Mouse (Mus musculus) T-helper 2 cell (primary cell): ENCODE data around the gene Nipal4.
"Not testable (repeated sequence)": the region's sequence is repeated elsewhere in the genome, so short reads cannot be mapped to it uniquely, and the experiment has no call there.

Experiments used
- in situ Hi-C: fragments of 300-600 bp; cut with MboI, MseI; formaldehyde crosslinking; loops from one replicate; pipeline ENCODE4 v1.15.1; 2025; ENCODE audit warnings: high pct_unique_total_duplicates

The Nipal4 gene

DNA sequence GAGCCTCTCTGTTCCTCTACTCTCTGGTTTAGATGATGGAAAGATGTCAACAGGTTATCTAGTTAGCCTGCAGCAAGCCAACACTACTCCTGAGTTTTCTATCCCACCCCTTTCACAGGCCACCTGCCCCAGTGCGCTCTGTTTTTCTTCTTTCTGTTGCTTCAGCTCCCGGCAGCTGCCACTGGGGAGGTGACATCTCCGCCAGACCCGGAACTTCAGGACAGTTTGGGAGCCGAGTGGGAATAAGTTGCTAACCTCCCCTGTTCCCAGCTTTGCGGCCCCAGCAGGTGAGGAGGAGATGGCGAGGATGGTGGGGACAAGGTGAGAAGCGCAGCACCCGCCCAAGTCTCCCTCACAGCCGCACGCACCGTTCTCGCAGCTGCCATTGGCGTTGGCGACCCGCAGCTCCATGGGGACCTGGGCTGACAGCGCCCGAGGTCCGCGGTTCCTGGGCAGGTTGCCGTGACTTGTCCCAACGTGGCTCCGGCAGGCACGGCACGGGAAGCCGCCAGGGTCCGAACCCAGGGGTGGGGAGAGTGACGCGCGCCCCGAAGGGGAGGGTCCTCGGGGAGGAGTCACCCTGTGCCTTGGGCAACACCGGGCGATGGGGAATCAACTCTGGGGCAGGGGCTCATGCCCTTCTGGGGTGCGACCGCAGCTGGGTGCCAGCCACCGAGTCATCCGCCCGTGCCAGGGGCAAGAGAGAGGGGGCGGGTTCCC, at the start of gene Nipal4:
Gene Nipal4, minus strand, starts transcription at position 643 of the 720 bp plus-strand sequence.
- in situ Hi-C loops, result no loop called here

DNA sequence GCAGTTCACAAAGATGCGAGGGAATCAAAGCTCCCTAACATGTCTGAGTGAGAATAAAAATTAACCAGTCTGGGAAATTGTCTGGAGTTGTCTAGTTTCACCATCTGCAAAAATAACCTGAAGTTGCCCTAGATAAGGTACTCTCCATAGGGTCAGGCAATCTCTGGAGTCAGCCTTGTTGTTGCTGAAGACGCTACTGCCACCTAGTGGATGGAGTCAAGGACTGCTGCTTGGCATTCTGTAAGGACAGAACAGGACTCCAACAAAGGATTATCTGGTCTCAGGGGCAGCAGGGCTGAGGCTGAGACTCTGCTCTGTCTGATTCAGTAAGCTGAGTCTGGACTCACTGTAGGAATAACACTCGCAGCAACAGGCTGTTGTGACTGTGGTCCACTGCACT, 49.0 kb upstream of the Nipal4 start:
- in situ Hi-C loops, result no loop called here

DNA sequence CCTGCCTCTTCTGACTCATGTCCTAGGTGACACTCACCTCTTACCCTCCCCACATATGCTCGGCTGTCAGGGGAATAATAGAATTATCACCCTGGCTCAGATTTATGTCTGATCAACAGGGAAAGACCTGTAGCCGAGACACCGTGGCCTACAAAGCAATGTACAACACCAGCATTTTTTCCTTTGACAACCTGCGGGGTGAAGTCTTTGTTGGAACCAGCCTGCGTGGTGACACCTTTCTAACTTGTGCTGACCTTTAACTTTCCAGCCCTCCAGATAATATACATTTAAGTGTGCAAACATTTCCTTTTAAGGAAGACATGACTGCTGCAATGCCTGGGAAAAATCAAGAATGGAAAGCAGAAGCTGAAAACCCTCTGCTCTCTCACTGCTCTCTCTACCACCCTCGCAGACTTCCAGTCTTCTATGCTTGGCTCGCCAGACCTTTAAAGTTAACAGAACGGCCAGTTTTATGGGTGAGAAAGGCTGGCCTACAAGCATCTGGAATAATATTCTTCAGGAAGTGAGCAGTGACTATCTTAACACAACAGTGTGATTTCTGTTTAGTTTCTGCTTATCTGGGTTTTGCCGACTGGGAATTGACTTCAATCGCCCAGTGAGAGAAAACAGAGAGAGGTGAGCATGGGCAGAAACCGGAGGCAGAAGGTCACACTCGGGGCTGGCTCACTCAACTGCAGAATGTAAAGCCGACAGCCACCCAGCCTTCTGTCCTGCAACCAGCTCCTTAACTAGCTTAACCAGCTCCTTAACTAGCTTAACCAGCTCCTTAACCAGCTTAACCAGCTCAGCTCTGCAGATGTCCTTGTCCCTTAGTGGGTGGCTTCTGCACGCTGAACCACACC, 48.3 kb upstream of the Nipal4 start:
- in situ Hi-C loops, result loop anchor here (5.0 kb wide), 1 partner anchor 182 kb away; no protein-coding TSS in a partner anchor

DNA sequence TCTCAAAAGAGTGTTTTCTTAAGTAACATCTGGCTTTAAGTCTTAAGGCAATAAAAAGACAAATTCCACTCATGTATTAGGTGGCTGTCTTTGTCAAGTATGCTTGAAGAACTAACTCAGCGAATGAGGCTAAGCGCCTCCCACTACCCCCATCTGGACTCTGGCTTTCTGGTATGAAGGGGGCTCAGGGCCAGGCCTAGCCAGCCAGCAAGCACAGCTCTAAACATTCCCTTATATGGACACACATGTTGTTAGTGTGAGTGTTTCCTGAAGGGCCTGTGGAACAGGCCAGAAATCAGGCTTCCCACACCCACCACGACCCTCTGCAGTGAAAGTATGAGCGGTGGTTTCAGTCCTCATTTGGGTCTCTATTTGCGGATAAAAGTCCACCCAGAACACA, 47.5 kb upstream of the Nipal4 start:
- in situ Hi-C loops, result loop anchor here (5.0 kb wide), 1 partner anchor 182 kb away; no protein-coding TSS in a partner anchor

DNA sequence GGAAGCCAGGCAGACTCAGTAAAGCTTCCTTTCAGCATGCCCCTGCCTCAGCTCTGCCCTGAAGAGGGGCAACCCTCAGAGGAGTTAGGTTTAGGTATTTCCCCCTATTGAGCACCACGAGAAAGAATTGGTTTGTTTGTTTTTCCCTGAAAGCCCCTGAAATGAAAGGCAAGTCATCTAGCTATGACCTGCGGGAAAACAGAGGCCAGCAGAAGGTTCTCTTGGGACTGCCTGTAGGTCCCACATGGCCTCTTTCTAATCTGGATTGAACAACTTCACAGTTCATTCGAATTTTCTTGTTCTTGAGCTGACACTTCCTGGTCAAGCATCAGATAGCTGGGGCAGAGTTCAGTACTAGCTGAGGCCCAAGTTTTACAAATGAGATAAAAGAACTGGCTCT, 45.5 kb upstream of the Nipal4 start:
- in situ Hi-C loops, result loop anchor here (5.0 kb wide), 1 partner anchor 180 kb away; no protein-coding TSS in a partner anchor

DNA sequence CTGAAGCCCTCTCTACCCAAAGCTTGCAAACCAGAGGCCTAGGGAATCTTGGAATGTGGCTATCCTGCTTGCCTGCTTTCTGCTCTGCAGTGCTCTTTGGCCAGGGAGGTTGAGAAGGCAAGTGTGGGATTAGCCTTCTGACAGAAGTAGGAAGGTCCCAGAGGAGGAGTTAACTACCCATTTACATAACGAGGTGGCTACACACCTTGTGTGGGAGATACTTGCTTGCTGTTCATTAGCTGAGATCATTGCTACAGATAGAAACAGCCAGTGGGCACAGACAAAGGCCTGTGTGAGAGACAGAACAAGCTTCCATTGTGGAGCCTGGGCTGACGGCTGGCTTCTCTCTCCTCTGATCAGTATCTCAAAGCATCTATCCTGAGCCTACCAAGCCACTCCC, 43.6 kb upstream of the Nipal4 start:
- in situ Hi-C loops, result loop anchor here (5.0 kb wide), 1 partner anchor 178 kb away; no protein-coding TSS in a partner anchor

GRCm38 (mm10) chr11:46205639-46206409, 39.5 kb upstream of the Nipal4 start:
- in situ Hi-C loops, result no loop called here

- in situ Hi-C loops, result no loop called here
Measured at GRCm38 (mm10) chr11:46204841-46205240, 38.5 kb upstream of the Nipal4 start.

- in situ Hi-C loops, result no loop called here
Measured at GRCm38 (mm10) chr11:46202547-46202887, 36.2 kb upstream of the Nipal4 start.

GRCm38 (mm10) chr11:46201636-46202546, 35.6 kb upstream of the Nipal4 start:
- in situ Hi-C loops, result no loop called here

DNA sequence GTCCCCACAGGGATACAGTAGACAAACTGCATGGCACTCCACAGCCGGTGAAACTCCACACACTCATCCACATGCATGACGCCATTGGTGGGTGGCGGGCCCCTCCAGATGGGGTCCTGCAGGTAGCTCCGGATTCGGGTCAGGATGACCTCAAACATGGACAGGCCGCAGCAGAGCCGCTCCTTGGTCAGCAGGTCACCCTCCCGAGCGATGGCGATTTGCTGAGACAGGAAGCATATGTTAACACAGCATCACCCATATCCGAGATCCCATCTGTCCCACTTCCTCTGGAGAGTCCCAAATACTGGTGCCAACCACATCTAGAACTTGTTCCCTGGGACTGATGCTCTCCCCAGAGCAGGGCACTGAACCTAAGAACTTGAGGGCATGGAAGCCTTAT, 34.4 kb upstream of the Nipal4 start:
- in situ Hi-C loops, result no loop called here

DNA sequence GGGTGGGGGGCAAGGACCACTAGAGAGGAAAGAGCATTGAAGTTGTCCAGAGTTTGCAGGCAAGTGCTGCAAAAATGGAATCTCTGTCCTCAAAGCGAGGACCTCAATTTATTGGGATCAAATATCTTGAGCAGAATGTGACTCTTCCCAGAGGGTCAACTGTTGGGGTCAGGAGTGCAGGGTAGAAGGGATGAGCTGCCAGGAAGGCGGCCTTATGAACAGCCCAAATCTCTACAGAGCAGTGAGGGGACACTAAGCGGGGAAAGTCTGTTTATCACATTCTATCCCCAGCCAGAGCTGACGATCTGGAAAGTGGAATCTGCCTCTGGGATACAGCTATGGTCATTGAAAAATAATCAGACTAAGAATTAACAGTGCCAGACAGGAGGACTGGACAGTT, 27.9 kb upstream of the Nipal4 start:
- in situ Hi-C loops, result no loop called here

DNA sequence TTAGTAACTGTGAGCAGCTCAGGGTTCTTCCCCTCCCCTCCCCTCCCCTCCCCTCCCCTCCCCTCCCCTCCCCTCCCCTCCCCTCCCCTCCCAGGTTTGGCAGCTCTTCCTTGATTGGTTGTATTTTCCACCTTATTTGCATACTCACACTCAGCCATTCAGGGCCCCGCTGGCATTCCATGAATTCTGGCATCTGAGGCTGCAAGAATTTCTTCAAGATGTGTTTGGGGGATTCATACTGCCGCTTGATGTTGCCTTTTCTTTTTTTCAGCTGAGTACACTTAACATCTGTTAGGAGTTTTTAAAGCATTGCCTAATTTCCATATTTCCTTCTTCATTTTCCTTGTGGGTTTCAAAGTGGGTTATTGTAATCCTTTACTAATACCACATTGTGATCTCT, 22.0 kb upstream of the Nipal4 start:
- in situ Hi-C loops, result no loop called here

GRCm38 (mm10) chr11:46185486-46185885, 19.2 kb upstream of the Nipal4 start:
- in situ Hi-C loops, result no loop called here

DNA sequence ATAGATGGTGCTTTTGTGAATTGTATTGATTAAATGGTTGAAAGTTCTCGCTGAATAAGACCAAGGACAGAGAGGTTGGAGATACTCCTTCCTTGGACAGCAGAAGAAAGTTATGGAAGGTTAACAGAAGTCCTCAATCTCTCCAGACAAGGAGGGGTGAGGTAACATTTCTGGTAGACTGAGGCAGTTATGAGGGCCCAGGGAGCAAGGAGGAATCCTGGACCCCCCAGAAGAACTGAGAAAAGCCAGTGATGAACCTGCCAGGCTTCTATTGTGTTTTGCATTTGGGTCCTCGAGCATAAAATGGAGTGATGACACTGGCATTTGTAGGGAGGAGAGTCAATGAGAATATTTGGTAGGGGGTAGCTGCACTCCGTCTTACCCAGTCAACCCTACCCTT, 18.6 kb upstream of the Nipal4 start:
- in situ Hi-C loops, result no loop called here

GRCm38 (mm10) chr11:46182031-46182430, 15.7 kb upstream of the Nipal4 start:
- in situ Hi-C loops, result not testable (repeated sequence)

DNA sequence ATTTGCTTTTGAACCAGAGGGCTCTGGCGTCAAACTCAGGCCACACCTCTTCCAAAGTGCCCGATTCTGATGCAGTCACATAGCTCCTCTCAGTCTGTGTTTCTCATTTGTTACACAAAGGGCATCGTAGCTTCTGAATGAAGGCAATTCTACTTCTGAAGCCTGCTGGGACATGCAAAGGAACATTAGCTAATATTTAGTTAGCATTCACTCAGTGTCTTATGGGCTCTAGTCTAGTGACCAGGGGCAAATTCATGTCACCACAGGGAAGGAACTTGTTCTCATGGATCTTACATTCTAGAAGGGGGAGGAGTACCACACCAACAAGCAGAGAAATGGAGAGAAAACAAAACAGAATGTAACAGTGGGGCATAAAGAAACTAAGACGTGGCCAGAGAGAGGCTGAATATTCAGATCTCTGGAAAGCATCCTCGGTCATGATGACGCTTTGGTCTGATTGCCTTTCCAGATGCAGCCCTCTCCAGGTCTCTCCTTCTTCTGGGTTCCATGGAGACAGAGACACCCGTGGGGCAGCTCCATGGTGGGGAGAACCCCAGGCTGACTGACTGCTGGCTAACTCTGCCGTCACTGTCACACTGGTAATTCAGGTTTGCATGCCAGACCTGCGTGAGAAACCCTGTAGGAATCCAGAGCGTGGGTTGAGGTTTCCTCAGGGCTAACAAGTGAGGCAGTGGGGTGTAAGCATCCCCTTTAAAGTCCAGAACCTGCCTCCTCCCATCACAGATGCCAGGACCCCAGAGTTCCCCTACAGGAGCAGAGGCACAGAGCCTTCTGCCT, 11.1 kb upstream of the Nipal4 start:
- in situ Hi-C loops, result no loop called here

DNA sequence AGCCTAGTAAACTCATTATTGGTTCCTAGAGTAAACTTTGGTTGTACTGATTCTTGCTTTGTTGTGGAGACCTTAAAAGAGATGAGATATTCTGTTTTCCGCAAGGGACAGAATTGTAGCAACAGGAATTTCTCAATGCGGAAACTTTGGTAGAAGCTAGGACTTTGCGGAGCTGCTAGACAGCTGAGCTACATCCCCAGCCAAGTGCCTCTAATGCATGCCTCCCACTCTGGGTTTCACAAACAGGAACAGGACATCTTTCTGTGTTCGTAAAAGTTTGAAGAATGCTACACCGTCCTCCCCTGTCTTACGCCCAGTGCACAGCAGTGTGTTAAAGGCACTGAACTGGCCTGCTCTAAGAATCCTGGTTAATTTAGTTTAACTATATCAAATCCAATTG, 9.8 kb upstream of the Nipal4 start:
- in situ Hi-C loops, result no loop called here

GRCm38 (mm10) chr11:46172128-46172527, 5.8 kb upstream of the Nipal4 start:
- in situ Hi-C loops, result no loop called here

- in situ Hi-C loops, result no loop called here
Measured at GRCm38 (mm10) chr11:46169908-46170307, 3.6 kb upstream of the Nipal4 start.
